Mouse (Mus musculus) erythroblast, embryonic 14.5 days (primary cell): ENCODE data around the gene Lsm2.
"Not testable (repeated sequence)": the region's sequence is repeated elsewhere in the genome, so short reads cannot be mapped to it uniquely, and the experiment has no call there.

Source experiments
- GATA1 ChIP-seq: IDR thresholded peaks from 2 replicates; pipeline ENCODE4 v1.6.1; 2012; ENCODE audit warnings: low read length, inconsistent platforms, mixed read lengths
- TAL1 ChIP-seq: IDR thresholded peaks from 3 replicates; pipeline ENCODE4 v1.6.1; 2012; ENCODE audit warnings: low read length, inconsistent platforms, mixed read lengths

- not testable (repeated sequence) for TF ChIP-seq GATA1, TAL1
Measured at GRCm38 (mm10) chr17:34995192-34995591, 13.5 kb downstream of the Lsm2 start.
